Mouse (Mus musculus) E14TG2a.4 (cell line): ENCODE measurements around the gene Klf7.

Experiments used
- H3K27me3 ChIP-seq: 2 replicates; pipeline ENCODE4 v1.6.1; 2014; ENCODE audit warnings: low read length, control low read depth; ENCODE audit not compliant: insufficient read depth
- H3K36me3 ChIP-seq: 2 replicates; pipeline ENCODE4 v1.6.1; 2014; ENCODE audit warnings: low read length, control low read depth; ENCODE audit not compliant: insufficient read depth
- H3K4me1 ChIP-seq: replicated peaks from 2 replicates; pipeline ENCODE4 v1.6.1; 2014; ENCODE audit warnings: low read depth, low read length, control low read depth
- H3K4me3 ChIP-seq: replicated peaks from 2 replicates; pipeline ENCODE4 v1.5.1; 2014; ENCODE audit warnings: mild to moderate bottlenecking, low read length
- H3K9me3 ChIP-seq: 2 replicates; pipeline ENCODE4 v1.6.1; 2014; ENCODE audit warnings: low read length, control low read depth
- CTCF ChIP-seq: conservative IDR thresholded peaks from 2 replicates; pipeline ENCODE4 v1.5.1; 2014; ENCODE audit warnings: low read length
- NANOG ChIP-seq: IDR thresholded peaks from 2 replicates; pipeline ENCODE4 v1.6.1; 2014; ENCODE audit warnings: borderline replicate concordance, low read length, mixed read lengths
- POU5F1 ChIP-seq: IDR thresholded peaks from 2 replicates; pipeline ENCODE4 v1.6.1; 2014; ENCODE audit warnings: low read length, borderline replicate concordance

The Klf7 gene

GRCm38 (mm10) chr1:64060116-64060515 is 62.0 kb downstream of the Klf7 start:
- Histone ChIP-seq H3K4me1 (no peaks in the 10 kb centered on the region), H3K9me3 (peaks cover 7% of the 10 kb centered on the region; the same call in 1 of the 2 replicates), H3K27me3 (no peaks in the 10 kb centered on the region), H3K4me3 (no peak overlapping the region), H3K36me3 (no peaks in the 10 kb centered on the region)
- TF ChIP-seq NANOG (no peak), POU5F1 (no peak), CTCF (no peak)

- no peaks in the 10 kb centered on the region for H3K27me3 ChIP-seq
- H3K4me3 ChIP-seq = no peak overlapping the region
- no peaks in the 10 kb centered on the region for H3K4me1 ChIP-seq
- no peaks in the 10 kb centered on the region for H3K36me3 ChIP-seq
- peaks cover 7% of the 10 kb centered on the region; the same call in 1 of the 2 replicates for H3K9me3 ChIP-seq
- TF ChIP-seq NANOG = no peak
- no peak for TF ChIP-seq POU5F1
- no peak for TF ChIP-seq CTCF
Measured at GRCm38 (mm10) chr1:64056541-64056940, 65.5 kb downstream of the Klf7 start.

- H3K4me1 ChIP-seq = no peaks in the 10 kb centered on the region
- H3K27me3 ChIP-seq = no peaks in the 10 kb centered on the region
- TF ChIP-seq NANOG = no peak
- no peak for TF ChIP-seq POU5F1
- TF ChIP-seq CTCF = no peak
- no peak overlapping the region for H3K4me3 ChIP-seq
- peaks cover 7% of the 10 kb centered on the region; the same call in 1 of the 2 replicates for H3K9me3 ChIP-seq
- no peaks in the 10 kb centered on the region for H3K36me3 ChIP-seq
Measured at GRCm38 (mm10) chr1:64055978-64056377, 66.1 kb downstream of the Klf7 start.

GRCm38 (mm10) chr1:64055210-64055609 is 66.9 kb downstream of the Klf7 start:
- Histone ChIP-seq H3K4me3 (no peak overlapping the region), H3K36me3 (no peaks in the 10 kb centered on the region), H3K4me1 (no peaks in the 10 kb centered on the region), H3K9me3 (peaks cover 7% of the 10 kb centered on the region; the same call in 1 of the 2 replicates), H3K27me3 (no peaks in the 10 kb centered on the region)
- TF ChIP-seq POU5F1 (no peak), CTCF (no peak), NANOG (no peak)

GRCm38 (mm10) chr1:64052069-64052750 is 69.9 kb downstream of the Klf7 start:
- Histone ChIP-seq H3K27me3 (no peaks in the 10 kb centered on the region), H3K4me3 (no peak overlapping the region), H3K36me3 (no peaks in the 10 kb centered on the region), H3K9me3 (no peaks in the 10 kb centered on the region), H3K4me1 (no peaks in the 10 kb centered on the region)
- TF ChIP-seq CTCF (no peak), NANOG (no peak), POU5F1 (no peak)

GRCm38 (mm10) chr1:64048567-64048966 is 73.5 kb downstream of the Klf7 start:
- Histone ChIP-seq H3K36me3 (no peaks in the 10 kb centered on the region), H3K4me3 (no peak overlapping the region), H3K27me3 (no peaks in the 10 kb centered on the region), H3K4me1 (no peaks in the 10 kb centered on the region), H3K9me3 (no peaks in the 10 kb centered on the region)
- TF ChIP-seq NANOG = no peak
- no peak for TF ChIP-seq POU5F1
- TF ChIP-seq CTCF = no peak

- no peak for TF ChIP-seq POU5F1
- TF ChIP-seq CTCF = no peak
- TF ChIP-seq NANOG = no peak
- Histone ChIP-seq H3K36me3 (no peaks in the 10 kb centered on the region), H3K27me3 (no peaks in the 10 kb centered on the region), H3K9me3 (no peaks in the 10 kb centered on the region), H3K4me3 (no peak overlapping the region), H3K4me1 (no peaks in the 10 kb centered on the region)
Measured at GRCm38 (mm10) chr1:64046802-64047156, 75.3 kb downstream of the Klf7 start.

- Histone ChIP-seq H3K9me3 (no peaks in the 10 kb centered on the region), H3K4me3 (no peak overlapping the region), H3K27me3 (no peaks in the 10 kb centered on the region), H3K4me1 (no peaks in the 10 kb centered on the region), H3K36me3 (no peaks in the 10 kb centered on the region)
- no peak for TF ChIP-seq NANOG
- TF ChIP-seq CTCF = no peak
- no peak for TF ChIP-seq POU5F1
Measured at GRCm38 (mm10) chr1:64046087-64046801, 75.8 kb downstream of the Klf7 start.

- Histone ChIP-seq H3K27me3 (no peaks in the 10 kb centered on the region), H3K4me1 (no peaks in the 10 kb centered on the region), H3K4me3 (no peak overlapping the region), H3K36me3 (peaks cover 7% of the 10 kb centered on the region; the same call in 1 of the 2 replicates), H3K9me3 (0 out of 2 replicates have a peak, but pooled peaks cover 4% of the 10 kb centered on the region)
- TF ChIP-seq CTCF (no peak), POU5F1 (no peak), NANOG (no peak)
Measured at GRCm38 (mm10) chr1:64044577-64044976, 77.5 kb downstream of the Klf7 start.
